ENCODE assay signal across 13 mouse cellular contexts in the genomic region with DNA sequence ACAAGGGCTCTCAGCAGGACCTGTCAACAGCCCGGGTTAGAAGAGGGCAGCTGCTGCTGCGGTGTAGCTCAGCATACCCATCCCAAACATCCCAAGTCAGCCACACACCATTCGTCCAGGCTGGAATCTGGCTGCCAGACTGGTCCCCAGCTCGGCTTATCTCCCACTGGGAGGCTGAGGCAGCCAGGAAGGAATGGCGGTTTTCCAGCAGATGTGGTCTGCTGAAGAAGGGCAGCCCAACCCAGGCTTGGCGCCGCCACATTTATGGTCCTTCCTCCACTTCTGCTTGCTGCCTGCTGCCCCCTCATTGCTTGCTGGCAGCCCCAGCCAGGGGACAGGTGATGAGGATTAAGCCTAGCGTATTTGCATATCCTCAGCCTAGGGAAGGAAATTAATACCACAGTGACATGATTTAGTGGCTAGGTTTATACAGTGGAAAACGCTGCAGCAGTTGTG.
A peak's percentile ranks its signal among the peaks of the same experiment; 100 is the strongest.
DNase-seq lines count a peak whose midpoint lies in the region; ATAC-seq and TF ChIP-seq lines count a peak whose summit lies in the region.
"Had no signal": no experiment of that assay in that cellular context is flagged by ENCODE, and none has a peak within 500 bp of the region (broad histone marks: within the 10 kb centered on the region; RNA-seq: fewer than 3 reads in every experiment).

No protein-coding gene starts in this region.

- 0 out of 2 replicates have a peak overlapping the region, but pooled peaks have one; percentile 7 for H3K4me2 ChIP-seq in heart, embryonic 12.5 days
- H3K4me2 ChIP-seq in heart, embryonic 16.5 days (ENCODE audit: low read depth, low read length): no peak overlapping the region
- no peak overlapping the region for H3K4me2 ChIP-seq in midbrain, embryonic 14.5 days (ENCODE audit: low read length)

- H3K9me3 ChIP-seq in heart, embryonic 12.5 days (replicated peaks): no peaks in the 10 kb centered on the region
- no peaks in the 10 kb centered on the region for H3K9me3 ChIP-seq in embryonic facial prominence, embryonic 10.5 days
- no peaks in the 10 kb centered on the region for H3K9me3 ChIP-seq in heart, embryonic 16.5 days (replicated peaks; ENCODE audit: control insufficient read depth, low read length)
- H3K9me3 ChIP-seq in midbrain, embryonic 14.5 days (ENCODE audit: control insufficient read depth, low read length): no peaks in the 10 kb centered on the region

- no peak for DNase-seq in heart, adult 9 months (ENCODE audit: low spot score in 2 of 2)
- no peak for DNase-seq in embryonic facial prominence, embryonic 10.5 days (ENCODE audit: low spot score)
- DNase-seq in midbrain, embryonic 14.5 days: peak; percentile 60
- no peak for DNase-seq in kidney, adult 9 months
- DNase-seq in urinary bladder, postnatal 25 days (ENCODE audit: low spot score): no peak
- no peak for DNase-seq in lung, adult 2 months
- DNase-seq: cerebellum, adult 18-20 months; forebrain, postnatal 0 days; kidney, adult 18-20 months; right cerebral cortex, postnatal 4 days had no signal

- WGBS in heart, embryonic 12.5 days: 19% methylated on average over 9 of the region's 9 CpGs
- 30% methylated on average over 9 of the region's 9 CpGs for whole genome bisulfite sequencing in embryonic facial prominence, embryonic 10.5 days
- WGBS in heart, embryonic 16.5 days: 30% methylated on average over 9 of the region's 9 CpGs
- 12% methylated on average over 9 of the region's 9 CpGs for WGBS in midbrain, embryonic 14.5 days
- WGBS in lung, adult 2 months: 60% methylated on average over 9 of the region's 9 CpGs

- no peak overlapping the region for H3K9ac ChIP-seq in heart, embryonic 12.5 days
- no peak overlapping the region for H3K9ac ChIP-seq in heart, embryonic 16.5 days (ENCODE audit: low read length)
- no peak overlapping the region for H3K9ac ChIP-seq in midbrain, embryonic 14.5 days (replicated peaks; ENCODE audit: low read length)
- H3K9ac ChIP-seq: forebrain, postnatal 0 days had no signal

- no peaks in the 10 kb centered on the region for H3K27me3 ChIP-seq in heart, embryonic 12.5 days (replicated peaks)
- peaks cover 19% of the 10 kb centered on the region for H3K27me3 ChIP-seq in embryonic facial prominence, embryonic 10.5 days (replicated peaks; ENCODE audit: low read depth, poor library complexity, severe bottlenecking)
- no peaks in the 10 kb centered on the region for H3K27me3 ChIP-seq in heart, embryonic 16.5 days (ENCODE audit: control insufficient read depth, insufficient read depth, low read length)
- H3K27me3 ChIP-seq in midbrain, embryonic 14.5 days (ENCODE audit: control insufficient read depth, insufficient read depth, low read length): 0 out of 2 replicates have a peak, but pooled peaks cover 5% of the 10 kb centered on the region

- H3K4me1 ChIP-seq in heart, embryonic 12.5 days (replicated peaks): peaks cover 24% of the 10 kb centered on the region
- H3K4me1 ChIP-seq in embryonic facial prominence, embryonic 10.5 days: peaks cover 39% of the 10 kb centered on the region
- peaks cover 20% of the 10 kb centered on the region for H3K4me1 ChIP-seq in heart, embryonic 16.5 days (ENCODE audit: control insufficient read depth, insufficient read depth, low read length)
- peaks cover 9% of the 10 kb centered on the region for H3K4me1 ChIP-seq in midbrain, embryonic 14.5 days (ENCODE audit: control insufficient read depth, insufficient read depth, low read length)
- H3K4me1 ChIP-seq in lung, adult 2 months (ENCODE audit: control insufficient read depth, insufficient read depth, low read length): peaks cover 2% of the 10 kb centered on the region; the same call in 1 of the 2 replicates

- no peak overlapping the region for H3K4me3 ChIP-seq in heart, embryonic 12.5 days
- H3K4me3 ChIP-seq in embryonic facial prominence, embryonic 10.5 days: no peak overlapping the region
- H3K4me3 ChIP-seq in heart, embryonic 16.5 days (ENCODE audit: low read length): no peak overlapping the region
- no peak overlapping the region for H3K4me3 ChIP-seq in midbrain, embryonic 14.5 days (replicated peaks; ENCODE audit: low read depth, low read length)
- no peak overlapping the region for H3K4me3 ChIP-seq in lung, adult 2 months (replicated peaks; ENCODE audit: extremely low read depth, low read depth, low read length)

- H3K36me3 ChIP-seq in heart, embryonic 12.5 days: no peaks in the 10 kb centered on the region
- no peaks in the 10 kb centered on the region for H3K36me3 ChIP-seq in embryonic facial prominence, embryonic 10.5 days (replicated peaks)
- H3K36me3 ChIP-seq in heart, embryonic 16.5 days (ENCODE audit: control insufficient read depth, insufficient read depth): no peaks in the 10 kb centered on the region
- H3K36me3 ChIP-seq in midbrain, embryonic 14.5 days (ENCODE audit: control insufficient read depth, insufficient read depth, low read length): no peaks in the 10 kb centered on the region

- H3K27ac ChIP-seq in heart, embryonic 12.5 days (ENCODE audit: poor library complexity, severe bottlenecking): no peak overlapping the region
- H3K27ac ChIP-seq in embryonic facial prominence, embryonic 10.5 days (replicated peaks): peak overlapping the region; percentile 51
- H3K27ac ChIP-seq in heart, embryonic 16.5 days (ENCODE audit: low read length): peak overlapping the region; percentile 20; the same call in 1 of the 2 replicates
- no peak overlapping the region for H3K27ac ChIP-seq in midbrain, embryonic 14.5 days (replicated peaks; ENCODE audit: low read depth, low read length)
- H3K27ac ChIP-seq: macrophage had no signal

- ATAC-seq in heart, embryonic 12.5 days (ENCODE audit: insufficient number of reproducible peaks, low FRiP score): no peak
- peak; percentile 30; the same call in 1 of the 2 replicates for ATAC-seq in heart, embryonic 16.5 days (replicated peaks; ENCODE audit: extremely low read depth, insufficient read depth, low FRiP score)
- 0 out of 2 replicates have a peak, but pooled peaks have one; percentile 17 for ATAC-seq in midbrain, embryonic 14.5 days (ENCODE audit: low FRiP score, low TSS enrichment)
- ATAC-seq: forebrain, postnatal 0 days had no signal

- TF ChIP-seq CTCF in lung, adult 2 months (IDR thresholded peaks at IDR 0.05; ENCODE audit: insufficient read depth, low read length): no peak

- no peak for TF ChIP-seq POLR2A in lung, adult 2 months (IDR thresholded peaks at IDR 0.05; ENCODE audit: borderline replicate concordance, extremely low read depth, low read depth, low read length)

Comparison
In these comparisons a context has a peak if more than half of its experiments do, and no peak if none do; other contexts are left out.
1. H3K27ac ChIP-seq: peak in embryonic facial prominence, embryonic 10.5 days (single experiment) and heart, embryonic 16.5 days (single experiment); none in heart, embryonic 12.5 days (single experiment) and midbrain, embryonic 14.5 days (single experiment).